Mouse (Mus musculus) spleen, adult 2 months (tissue): ENCODE measurements around the gene Psmb4. TPM values are rescaled to one million over a fixed set of nuclear protein-coding genes. Genes with fewer than 3 reads are reported as not detected.
A peak's percentile ranks its signal among the peaks of the same experiment; 100 is the strongest.
"Not testable (repeated sequence)": the region's sequence is repeated elsewhere in the genome, so short reads cannot be mapped to it uniquely, and the experiment has no call there.

Source experiments
- DNase-seq, 2 experiments: peaks; one replicate each; pipeline versions ENCODE4 v3.0.0 to v3.0.0-alpha.2; 2012 to 2021; ENCODE audit warnings: low spot score in 2 of 2, low read depth in 1 of 2
- H3K27ac ChIP-seq: fragments of 200-500 bp; 2 replicates; pipeline ENCODE4 v1.5.1; 2012; ENCODE audit warnings: low read length, inconsistent platforms; ENCODE audit not compliant: insufficient read depth
- H3K27me3 ChIP-seq: fragments of 200-500 bp; 2 replicates; pipeline ENCODE4 v1.6.1; 2012; ENCODE audit warnings: mild to moderate bottlenecking, moderate library complexity, low read length, inconsistent platforms; ENCODE audit not compliant: control insufficient read depth, insufficient read depth
- H3K36me3 ChIP-seq: fragments of 200-500 bp; 2 replicates; pipeline ENCODE4 v1.6.1; 2012; ENCODE audit warnings: mild to moderate bottlenecking, low read length, inconsistent platforms; ENCODE audit not compliant: control insufficient read depth, insufficient read depth
- H3K4me1 ChIP-seq: fragments of 200-500 bp; 2 replicates; pipeline ENCODE4 v1.6.1; 2011; ENCODE audit warnings: inconsistent platforms; ENCODE audit not compliant: control insufficient read depth, insufficient read depth, insufficient read length
- H3K4me3 ChIP-seq: fragments of 200-500 bp; 2 replicates; pipeline ENCODE4 v1.5.1; 2011; ENCODE audit warnings: mild to moderate bottlenecking, inconsistent platforms; ENCODE audit not compliant: insufficient read depth, insufficient read length; ENCODE audit errors: extremely low read depth
- CTCF ChIP-seq: fragments of 200-500 bp; IDR thresholded peaks from 2 replicates; pipeline ENCODE4 v1.5.1; 2011; ENCODE audit warnings: mild to moderate bottlenecking, inconsistent platforms; ENCODE audit not compliant: insufficient read depth, insufficient read length, insufficient replicate concordance; ENCODE audit errors: extremely low read depth
- POLR2A ChIP-seq: fragments of 200-500 bp; IDR thresholded peaks from 2 replicates; pipeline ENCODE4 v1.6.1; 2011; ENCODE audit warnings: low read depth, low read length, inconsistent platforms
- WGBS: fragments of 180-500 bp; shearing (Covaris S2); methylation state at CpG from one replicate; pipeline ENCODE4 v1.1.7; 2018; 5-methylcytosine and 5-hydroxymethylcytosine counted together
- polyA plus RNA-seq: library from polyadenylated mRNA; depleted of rRNA; stranded (reverse); fragments of >200 nt; gene quantifications from 2 replicates; pipeline ENCODE4 v1.2.3, GENCODE M21; 2012

Psmb4 gene
- polyA plus RNA-seq, 1 experiment, result 117 TPM

GRCm38 (mm10) chr3:94915903-94916741, 29.4 kb upstream of the Psmb4 start:
- peaks cover 2% of the 10 kb centered on the region; the same call in 1 of the 2 replicates for H3K27me3 ChIP-seq
- H3K4me1 ChIP-seq, result no peaks in the 10 kb centered on the region
- no peak overlapping the region for H3K4me3 ChIP-seq
- no peak for TF ChIP-seq POLR2A
- no peak for TF ChIP-seq CTCF
- WGBS, result 38% methylated on average over 7 of the region's 7 CpGs
- H3K27ac ChIP-seq, result no peak overlapping the region
- no peaks in the 10 kb centered on the region for H3K36me3 ChIP-seq
- no peak for DNase-seq

GRCm38 (mm10) chr3:94913801-94914200, 27.0 kb upstream of the Psmb4 start:
- TF ChIP-seq CTCF, result no peak
- no peak for TF ChIP-seq POLR2A
- no peak overlapping the region for H3K27ac ChIP-seq
- DNase-seq, result no peak

GRCm38 (mm10) chr3:94911050-94911693, 24.4 kb upstream of the Psmb4 start:
- no peak for DNase-seq
- H3K36me3 ChIP-seq, result no peaks in the 10 kb centered on the region
- TF ChIP-seq POLR2A (no peak), CTCF (no peak)
- no peak overlapping the region for H3K4me3 ChIP-seq
- H3K27me3 ChIP-seq, result peaks cover 2% of the 10 kb centered on the region; the same call in 1 of the 2 replicates
- H3K4me1 ChIP-seq, result no peaks in the 10 kb centered on the region
- H3K27ac ChIP-seq, result no peak overlapping the region
- WGBS, result 70% methylated on average over 2 of the region's 2 CpGs

More at GRCm38 (mm10) chr3:94913801-94914200, 27.0 kb upstream of the Psmb4 start:
- no peak overlapping the region for H3K4me3 ChIP-seq
- WGBS, result 73% methylated on average over 5 of the region's 5 CpGs
- H3K36me3 ChIP-seq, result no peaks in the 10 kb centered on the region
- peaks cover 2% of the 10 kb centered on the region; the same call in 1 of the 2 replicates for H3K27me3 ChIP-seq
- H3K4me1 ChIP-seq, result no peaks in the 10 kb centered on the region

- TF ChIP-seq POLR2A (no peak), CTCF (no peak)
- H3K27ac ChIP-seq, result no peak overlapping the region
- 39% methylated on average over 1 of the region's 1 CpGs for WGBS
These were observed 19.7 kb upstream of the Psmb4 start for GRCm38 (mm10) chr3:94906482-94906881.

GRCm38 (mm10) chr3:94904759-94905158, 18.0 kb upstream of the Psmb4 start:
- not testable (repeated sequence) for H3K27me3 ChIP-seq, H3K27ac ChIP-seq, H3K36me3 ChIP-seq, H3K4me1 ChIP-seq, DNase-seq, H3K4me3 ChIP-seq
- 73% methylated on average over 3 of the region's 3 CpGs for WGBS

More at GRCm38 (mm10) chr3:94906482-94906881, 19.7 kb upstream of the Psmb4 start:
- DNase-seq, result no peak
- Histone ChIP-seq H3K4me1 (no peaks in the 10 kb centered on the region), H3K4me3 (no peak overlapping the region), H3K36me3 (no peaks in the 10 kb centered on the region), H3K27me3 (no peaks in the 10 kb centered on the region)

- H3K4me3 ChIP-seq, result no peak overlapping the region
These were observed 16.0 kb upstream of the Psmb4 start for GRCm38 (mm10) chr3:94902747-94903146.

More at GRCm38 (mm10) chr3:94902747-94903146, 16.0 kb upstream of the Psmb4 start:
- WGBS, result 23% methylated on average over 7 of the region's 7 CpGs
- DNase-seq, result peak in 1 of 2 experiments; percentile 44
- Histone ChIP-seq H3K36me3 (no peaks in the 10 kb centered on the region), H3K27me3 (no peaks in the 10 kb centered on the region), H3K4me1 (no peaks in the 10 kb centered on the region), H3K27ac (no peak overlapping the region)
- no peak for TF ChIP-seq POLR2A
- peak; percentile 39; the same call in 1 of the 2 replicates for TF ChIP-seq CTCF
